Mouse (Mus musculus) neural tube, embryonic 15.5 days (tissue): ENCODE data around the gene Erbin. TPM values are rescaled to one million over a fixed set of nuclear protein-coding genes. Genes with fewer than 3 reads are reported as not detected.
A peak's percentile ranks its signal among the peaks of the same experiment; 100 is the strongest.

Source experiments
- ATAC-seq: fragments of 200-750 bp; cut with Nextera tagmentation; 2 replicates; pipeline ENCODE4 v1.8.0; 2017; ENCODE audit warnings: mild to moderate bottlenecking, moderate TSS enrichment, moderate library complexity; ENCODE audit not compliant: low FRiP score
- H3K27ac ChIP-seq: fragments of 300-500 bp; sonication (generic); replicated peaks from 2 replicates; pipeline ENCODE4 v1.5.1; 2015; ENCODE audit warnings: mild to moderate bottlenecking, inconsistent platforms
- H3K27me3 ChIP-seq: fragments of 300-500 bp; sonication (generic); replicated peaks from 2 replicates; pipeline ENCODE4 v1.6.1; 2015; ENCODE audit warnings: inconsistent platforms
- H3K36me3 ChIP-seq: fragments of 300-500 bp; sonication (generic); 2 replicates; pipeline ENCODE4 v1.6.1; 2015; ENCODE audit warnings: inconsistent platforms
- H3K4me1 ChIP-seq: fragments of 300-500 bp; sonication (generic); 2 replicates; pipeline ENCODE4 v1.6.1; 2015; ENCODE audit warnings: inconsistent platforms
- H3K4me2 ChIP-seq: fragments of 300-500 bp; sonication (generic); 2 replicates; pipeline ENCODE4 v1.6.1; 2015; ENCODE audit warnings: inconsistent platforms, mild to moderate bottlenecking, moderate library complexity
- H3K4me3 ChIP-seq: fragments of 300-500 bp; sonication (generic); replicated peaks from 2 replicates; pipeline ENCODE4 v1.5.1; 2015; ENCODE audit warnings: mild to moderate bottlenecking, inconsistent platforms
- H3K9ac ChIP-seq: fragments of 300-500 bp; sonication (generic); replicated peaks from 2 replicates; pipeline ENCODE4 v1.6.1; 2015; ENCODE audit warnings: mild to moderate bottlenecking, inconsistent platforms
- H3K9me3 ChIP-seq: fragments of 300-500 bp; sonication (generic); replicated peaks from 2 replicates; pipeline ENCODE4 v1.6.1; 2016; ENCODE audit warnings: inconsistent platforms
- WGBS: fragments of 180-500 bp; shearing (Covaris S2); methylation state at CpG from one replicate; pipeline ENCODE4 v1.1.7; 2015; ENCODE audit warnings: mixed read lengths; 5-methylcytosine and 5-hydroxymethylcytosine counted together
- polyA plus RNA-seq: library from polyadenylated mRNA; unstranded; fragments of >200 nt; fragmentation: Nextera tagmentation; extraction: Ambion mirVana; gene quantifications from 2 replicates; pipeline ENCODE4 v1.2.1, GENCODE M21; 2015

The Erbin gene
- polyA plus RNA-seq, 1 experiment from 2014 or later: 6.4 TPM

- Histone ChIP-seq H3K4me2 (no peak overlapping the region), H3K9me3 (no peaks in the 10 kb centered on the region), H3K27me3 (no peaks in the 10 kb centered on the region), H3K27ac (no peak overlapping the region), H3K36me3 (no peaks in the 10 kb centered on the region), H3K9ac (no peak overlapping the region), H3K4me3 (no peak overlapping the region), H3K4me1 (no peaks in the 10 kb centered on the region)
- ATAC-seq: no peak
- WGBS: 88% methylated on average over 2 of the region's 2 CpGs
Measured at GRCm38 (mm10) chr13:103940796-103941195, 20.5 kb upstream of the Erbin start.

DNA sequence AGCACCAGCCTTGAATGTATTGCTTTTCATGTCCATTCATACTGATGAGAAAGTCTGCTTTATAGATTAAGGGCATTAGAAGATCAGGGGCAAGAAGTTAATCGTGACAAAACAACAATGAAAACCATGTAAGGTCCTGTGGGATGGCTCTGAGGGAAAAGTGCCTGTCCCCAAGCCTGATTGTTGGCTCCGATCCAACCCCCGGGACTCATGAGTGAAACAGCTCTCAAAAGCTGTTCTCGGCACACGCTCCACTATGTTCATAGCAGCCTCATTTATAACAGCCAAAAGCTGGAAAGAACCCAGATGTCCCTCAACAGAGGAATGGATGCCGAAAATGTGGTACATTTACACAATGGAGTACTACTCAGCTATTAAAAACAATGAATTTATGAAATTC lies 4.3 kb upstream of the Erbin start:
- H3K36me3 ChIP-seq: no peaks in the 10 kb centered on the region
- no peak for ATAC-seq
- WGBS: 51% methylated on average over 6 of the region's 6 CpGs

DNA sequence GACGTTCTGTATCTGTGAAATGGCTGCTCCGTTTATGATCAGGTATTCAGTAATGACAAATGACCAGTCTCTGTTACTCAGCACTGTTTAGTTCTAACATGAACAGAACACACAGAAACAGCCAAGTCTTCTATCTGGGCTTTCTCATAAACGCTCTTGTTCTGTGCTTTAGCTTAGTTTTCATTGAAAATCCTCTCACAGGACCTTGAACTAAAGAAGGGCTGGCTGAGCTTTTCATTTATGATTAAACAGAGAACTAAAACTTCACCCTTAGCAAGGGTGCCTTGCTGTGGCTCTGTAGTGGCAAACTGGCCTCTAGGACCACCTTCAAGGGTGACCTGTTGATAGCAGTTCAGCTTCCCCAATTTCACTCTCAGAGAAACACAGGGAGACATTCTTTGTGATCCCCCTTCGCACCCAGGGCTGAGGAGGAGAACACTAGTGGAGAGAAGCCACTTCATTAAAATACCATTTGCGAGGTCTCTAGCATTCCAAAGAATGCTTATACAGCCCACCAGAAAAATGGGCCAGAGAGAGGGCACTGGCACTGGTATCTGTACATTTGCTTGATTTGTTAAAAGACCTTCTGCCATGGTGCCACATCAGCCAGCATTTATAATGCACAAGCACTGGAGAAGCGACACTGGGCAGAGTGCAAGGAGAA lies 3.2 kb upstream of the Erbin start:
- WGBS: 74% methylated on average over 6 of the region's 6 CpGs
- Histone ChIP-seq H3K27ac (no peak overlapping the region), H3K9ac (no peak overlapping the region), H3K36me3 (no peaks in the 10 kb centered on the region), H3K4me1 (peaks cover 18% of the 10 kb centered on the region), H3K4me2 (no peak overlapping the region), H3K9me3 (no peaks in the 10 kb centered on the region), H3K4me3 (no peak overlapping the region), H3K27me3 (no peaks in the 10 kb centered on the region)
- no peak for ATAC-seq

More for the DNA sequence above, 4.3 kb upstream of the Erbin start:
- Histone ChIP-seq H3K27me3 (no peaks in the 10 kb centered on the region), H3K4me1 (peaks cover 16% of the 10 kb centered on the region), H3K9me3 (no peaks in the 10 kb centered on the region), H3K27ac (no peak overlapping the region), H3K4me3 (no peak overlapping the region), H3K9ac (no peak overlapping the region), H3K4me2 (no peak overlapping the region)

DNA sequence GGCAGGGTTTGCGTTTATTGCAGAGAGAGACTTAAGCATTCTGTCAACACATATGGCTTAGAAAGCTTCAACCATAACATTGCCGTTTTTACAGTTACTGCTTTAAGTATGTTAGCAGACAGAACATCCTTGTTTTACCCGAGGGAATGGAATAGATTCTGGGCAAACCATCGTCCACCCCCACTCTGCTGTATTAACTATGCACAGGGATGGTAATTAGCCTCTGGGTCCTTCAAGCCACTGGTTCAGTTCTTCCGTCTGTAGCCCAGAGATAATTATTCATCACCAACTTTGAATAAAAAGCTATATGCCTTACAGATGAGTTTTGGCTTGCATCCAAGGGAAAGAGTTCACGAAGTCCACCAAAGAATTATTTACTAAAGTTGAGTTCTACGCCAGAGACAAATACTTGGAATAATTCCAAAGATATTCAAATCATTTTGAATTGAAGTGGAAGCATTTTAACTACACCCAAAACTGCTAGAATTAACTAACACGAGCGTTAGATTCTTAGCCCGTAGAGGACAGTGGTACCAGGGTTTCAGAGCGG lies 1.6 kb upstream of the Erbin start:
- Histone ChIP-seq H3K36me3 (no peaks in the 10 kb centered on the region), H3K27me3 (no peaks in the 10 kb centered on the region), H3K9me3 (no peaks in the 10 kb centered on the region), H3K9ac (peak overlapping the region; percentile 70), H3K27ac (peak overlapping the region; percentile 100), H3K4me2 (peak overlapping the region; percentile 68), H3K4me1 (peaks cover 21% of the 10 kb centered on the region), H3K4me3 (peak overlapping the region; percentile 57)
- 7% methylated on average over 11 of the region's 11 CpGs for WGBS
- ATAC-seq: peak; percentile 16; the same call in 1 of the 2 replicates

- peak; percentile 96 for ATAC-seq
- under 1% methylated on average over 68 of the region's 125 CpGs for WGBS
- no peaks in the 10 kb centered on the region for H3K27me3 ChIP-seq
- no peaks in the 10 kb centered on the region for H3K9me3 ChIP-seq
- H3K27ac ChIP-seq: peak overlapping the region; percentile 100
- H3K4me1 ChIP-seq: peaks cover 28% of the 10 kb centered on the region
- peak overlapping the region; percentile 57 for H3K4me3 ChIP-seq
- peak overlapping the region; percentile 70 for H3K9ac ChIP-seq
- H3K4me2 ChIP-seq: peak overlapping the region; percentile 68
- no peaks in the 10 kb centered on the region for H3K36me3 ChIP-seq
Measured at GRCm38 (mm10) chr13:103920933-103921830, 868 bp upstream of the Erbin start.

DNA sequence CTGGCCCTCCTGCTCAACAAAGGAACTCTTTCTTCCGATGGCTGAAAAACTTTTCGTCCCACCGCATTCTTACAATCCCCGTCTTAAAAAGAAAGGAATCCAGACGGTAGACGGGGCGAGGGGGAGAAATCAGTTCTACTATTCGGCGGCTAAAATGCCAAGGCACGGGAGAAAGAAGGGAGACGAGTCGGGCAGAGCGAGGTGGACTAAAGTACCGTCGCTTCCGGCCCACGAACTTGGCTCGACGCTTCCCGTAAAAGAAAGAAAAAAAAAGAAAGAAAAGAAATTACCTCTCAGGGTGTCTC lies 406 bp downstream of the Erbin start:
- Histone ChIP-seq H3K9me3 (no peaks in the 10 kb centered on the region), H3K9ac (peak overlapping the region; percentile 70), H3K36me3 (no peaks in the 10 kb centered on the region), H3K4me2 (peak overlapping the region; percentile 68), H3K27me3 (no peaks in the 10 kb centered on the region), H3K27ac (peak overlapping the region; percentile 100), H3K4me1 (peaks cover 32% of the 10 kb centered on the region), H3K4me3 (peak overlapping the region; percentile 57)
- no peak for ATAC-seq
- under 1% methylated on average over 20 of the region's 20 CpGs for WGBS

- peaks cover 33% of the 10 kb centered on the region for H3K4me1 ChIP-seq
- WGBS: under 1% methylated on average over 32 of the region's 32 CpGs
- peak overlapping the region; percentile 57 for H3K4me3 ChIP-seq
- peak overlapping the region; percentile 68 for H3K4me2 ChIP-seq
- H3K27ac ChIP-seq: peak overlapping the region; percentile 100
- peak overlapping the region; percentile 70 for H3K9ac ChIP-seq
- ATAC-seq: no peak
- no peaks in the 10 kb centered on the region for H3K27me3 ChIP-seq
- no peaks in the 10 kb centered on the region for H3K36me3 ChIP-seq
- H3K9me3 ChIP-seq: no peaks in the 10 kb centered on the region
Measured at GRCm38 (mm10) chr13:103919234-103919955, 919 bp downstream of the Erbin start.

- Histone ChIP-seq H3K27ac (no peak overlapping the region), H3K4me2 (peak overlapping the region; percentile 68), H3K4me1 (peaks cover 36% of the 10 kb centered on the region), H3K36me3 (no peaks in the 10 kb centered on the region), H3K9ac (no peak overlapping the region), H3K9me3 (no peaks in the 10 kb centered on the region), H3K4me3 (peak overlapping the region; percentile 57), H3K27me3 (no peaks in the 10 kb centered on the region)
- 6% methylated on average over 3 of the region's 3 CpGs for WGBS
- no peak for ATAC-seq
Measured at GRCm38 (mm10) chr13:103918432-103918831, 1.9 kb downstream of the Erbin start.

- Histone ChIP-seq H3K4me2 (no peak overlapping the region), H3K9ac (no peak overlapping the region), H3K4me3 (no peak overlapping the region), H3K36me3 (no peaks in the 10 kb centered on the region), H3K4me1 (peaks cover 20% of the 10 kb centered on the region), H3K9me3 (no peaks in the 10 kb centered on the region), H3K27me3 (no peaks in the 10 kb centered on the region), H3K27ac (no peak overlapping the region)
- ATAC-seq: no peak
- WGBS: 84% methylated on average over 4 of the region's 4 CpGs
Measured at GRCm38 (mm10) chr13:103914114-103914736, 6.1 kb downstream of the Erbin start.

DNA sequence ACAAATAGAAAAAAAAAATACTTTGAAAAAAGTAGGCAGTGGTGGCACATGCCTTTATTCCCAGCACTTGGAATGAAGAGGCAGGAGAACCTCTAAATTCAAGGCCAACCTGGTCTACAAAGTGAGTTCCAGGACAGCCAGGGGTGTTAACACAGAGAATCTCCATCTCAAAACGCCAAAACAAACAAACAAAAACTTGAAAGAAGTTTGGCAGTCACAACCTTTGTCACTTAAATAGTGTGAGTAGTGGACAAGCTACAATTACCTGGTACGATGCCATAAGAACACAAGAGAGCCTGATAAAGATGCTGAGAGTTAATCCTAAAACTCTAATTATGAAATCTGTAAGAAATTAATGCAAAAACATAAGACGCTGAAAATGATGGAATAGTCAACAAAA lies 8.0 kb downstream of the Erbin start:
- no peaks in the 10 kb centered on the region for H3K27me3 ChIP-seq
- no peak overlapping the region for H3K4me3 ChIP-seq
- no peak overlapping the region for H3K4me2 ChIP-seq
- no peak overlapping the region for H3K9ac ChIP-seq
- H3K4me1 ChIP-seq: peaks cover 15% of the 10 kb centered on the region
- 85% methylated on average over 3 of the region's 3 CpGs for WGBS
- H3K9me3 ChIP-seq: no peaks in the 10 kb centered on the region
- no peaks in the 10 kb centered on the region for H3K36me3 ChIP-seq
- no peak for ATAC-seq
- no peak overlapping the region for H3K27ac ChIP-seq

DNA sequence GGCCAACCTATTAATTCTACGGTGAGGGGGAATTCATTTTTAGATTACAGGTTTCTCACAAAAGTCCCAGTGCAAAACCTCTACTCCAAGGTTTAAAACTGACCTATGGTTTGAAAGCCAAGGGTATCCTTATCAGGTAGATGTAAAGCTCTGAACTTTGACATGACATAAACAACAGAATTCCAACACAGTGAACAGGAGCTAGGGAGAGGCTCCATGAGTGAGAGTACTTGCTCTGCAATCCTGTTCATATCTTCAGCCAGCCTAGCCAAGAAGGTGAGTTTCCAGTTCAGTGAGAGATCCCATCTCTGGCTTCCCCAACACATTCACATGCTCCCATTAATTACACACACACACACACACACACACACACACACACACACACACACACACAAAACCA lies 9.7 kb downstream of the Erbin start:
- no peaks in the 10 kb centered on the region for H3K27me3 ChIP-seq
- no peak for ATAC-seq
- WGBS: 96% methylated on average over 1 of the region's 1 CpGs

More for the DNA sequence above, 9.7 kb downstream of the Erbin start:
- Histone ChIP-seq H3K9ac (no peak overlapping the region), H3K4me3 (no peak overlapping the region), H3K27ac (no peak overlapping the region), H3K9me3 (no peaks in the 10 kb centered on the region), H3K4me1 (0 out of 2 replicates have a peak, but pooled peaks cover 6% of the 10 kb centered on the region), H3K4me2 (no peak overlapping the region), H3K36me3 (no peaks in the 10 kb centered on the region)
